Mouse (Mus musculus) heart, embryonic 11.5 days (tissue): Measurements from ENCODE around the gene Ramp1. TPM values are rescaled to one million over a fixed set of nuclear protein-coding genes. Genes with fewer than 3 reads are reported as not detected.
A peak's percentile ranks its signal among the peaks of the same experiment; 100 is the strongest.

Source experiments
- ATAC-seq: fragments of 200-750 bp; cut with Nextera tagmentation; replicated peaks from 2 replicates; pipeline ENCODE4 v1.8.0; 2017; ENCODE audit warnings: moderate library complexity; ENCODE audit not compliant: insufficient number of reproducible peaks, low FRiP score, low TSS enrichment
- H3K27ac ChIP-seq: fragments of 300-500 bp; sonication (generic); 2 replicates; pipeline ENCODE4 v1.5.1; 2014; ENCODE audit warnings: mild to moderate bottlenecking, low read depth, low read length
- H3K27me3 ChIP-seq: fragments of 300-500 bp; sonication (generic); 2 replicates; pipeline ENCODE4 v1.6.1; 2014; ENCODE audit warnings: mild to moderate bottlenecking, low read length, mixed read lengths; ENCODE audit not compliant: control insufficient read depth, insufficient read depth
- H3K36me3 ChIP-seq: fragments of 300-500 bp; sonication (generic); 2 replicates; pipeline ENCODE4 v1.6.1; 2014; ENCODE audit warnings: mild to moderate bottlenecking, low read length, moderate library complexity, mixed read lengths; ENCODE audit not compliant: control insufficient read depth, insufficient read depth
- H3K4me1 ChIP-seq: fragments of 300-500 bp; sonication (generic); 2 replicates; pipeline ENCODE4 v1.6.1; 2014; ENCODE audit warnings: low read length; ENCODE audit not compliant: control insufficient read depth, insufficient read depth
- H3K4me2 ChIP-seq: fragments of 300-500 bp; sonication (generic); 2 replicates; pipeline ENCODE4 v1.6.1; 2014; ENCODE audit warnings: mild to moderate bottlenecking, moderate library complexity
- H3K4me3 ChIP-seq: fragments of 300-500 bp; sonication (generic); 2 replicates; pipeline ENCODE4 v1.5.1; 2014; ENCODE audit warnings: low read depth, low read length
- H3K9ac ChIP-seq: fragments of 300-500 bp; sonication (generic); 2 replicates; pipeline ENCODE4 v1.6.1; 2014; ENCODE audit warnings: mild to moderate bottlenecking, low read depth, low read length, moderate library complexity
- H3K9me3 ChIP-seq: fragments of 300-500 bp; sonication (generic); replicated peaks from 2 replicates; pipeline ENCODE4 v1.6.1; 2016; ENCODE audit warnings: low read length; ENCODE audit not compliant: control insufficient read depth
- WGBS: fragments of 180-500 bp; shearing (Covaris S2); extraction: QIAGEN DNeasy Blood & Tissue Kit; methylation state at CpG from one replicate; pipeline ENCODE4 v1.1.7; 2014; ENCODE audit not compliant: insufficient replicate concordance; 5-methylcytosine and 5-hydroxymethylcytosine counted together
- polyA plus RNA-seq: library from polyadenylated mRNA; unstranded; fragments of >200 nt; fragmentation: Nextera tagmentation; extraction: Ambion mirVana; gene quantifications from 2 replicates; pipeline ENCODE4 v1.2.1, GENCODE M21; 2014

Gene Ramp1
- polyA plus RNA-seq, 1 experiment from 2014 or later: 23.5 TPM

- Histone ChIP-seq H3K27me3 (no peaks in the 10 kb centered on the region), H3K36me3 (no peaks in the 10 kb centered on the region), H3K4me3 (no peak overlapping the region), H3K9ac (no peak overlapping the region), H3K9me3 (no peaks in the 10 kb centered on the region), H3K27ac (peak overlapping the region; percentile 94), H3K4me2 (no peak overlapping the region), H3K4me1 (peaks cover 44% of the 10 kb centered on the region)
- no peak for ATAC-seq
- 23% methylated on average over 1 of the region's 1 CpGs for WGBS
These were observed 36.4 kb downstream of the Ramp1 start for GRCm38 (mm10) chr1:91215981-91216380.

- no peak overlapping the region for H3K9ac ChIP-seq
- 34% methylated on average over 10 of the region's 10 CpGs for WGBS
- no peaks in the 10 kb centered on the region for H3K9me3 ChIP-seq
- no peaks in the 10 kb centered on the region for H3K27me3 ChIP-seq
- H3K27ac ChIP-seq: peak overlapping the region; percentile 94
- no peak for ATAC-seq
- H3K4me3 ChIP-seq: no peak overlapping the region
- no peaks in the 10 kb centered on the region for H3K36me3 ChIP-seq
- peak overlapping the region; percentile 22 for H3K4me2 ChIP-seq
- peaks cover 39% of the 10 kb centered on the region for H3K4me1 ChIP-seq
These were observed 37.1 kb downstream of the Ramp1 start for GRCm38 (mm10) chr1:91216504-91217267.

- no peak for ATAC-seq
- Histone ChIP-seq H3K9ac (no peak overlapping the region), H3K9me3 (no peaks in the 10 kb centered on the region), H3K27me3 (no peaks in the 10 kb centered on the region), H3K27ac (no peak overlapping the region), H3K36me3 (no peaks in the 10 kb centered on the region), H3K4me1 (peaks cover 29% of the 10 kb centered on the region), H3K4me2 (no peak overlapping the region), H3K4me3 (no peak overlapping the region)
- WGBS: 73% methylated on average over 7 of the region's 7 CpGs
These were observed 40.2 kb downstream of the Ramp1 start for GRCm38 (mm10) chr1:91219641-91220321.

- WGBS: 74% methylated on average over 3 of the region's 3 CpGs
- no peaks in the 10 kb centered on the region for H3K27me3 ChIP-seq
- no peak for ATAC-seq
These were observed 40.7 kb downstream of the Ramp1 start for GRCm38 (mm10) chr1:91220322-91220672.

GRCm38 (mm10) chr1:91226562-91226961 lies 46.9 kb downstream of the Ramp1 start:
- H3K27ac ChIP-seq: no peak overlapping the region
- no peak for ATAC-seq
- no peak overlapping the region for H3K9ac ChIP-seq
- H3K27me3 ChIP-seq: no peaks in the 10 kb centered on the region
- no peak overlapping the region for H3K4me2 ChIP-seq
- H3K4me3 ChIP-seq: no peak overlapping the region
- no peaks in the 10 kb centered on the region for H3K36me3 ChIP-seq
- H3K9me3 ChIP-seq: no peaks in the 10 kb centered on the region
- peaks cover 8% of the 10 kb centered on the region for H3K4me1 ChIP-seq
- WGBS: 74% methylated on average over 4 of the region's 4 CpGs

More at GRCm38 (mm10) chr1:91220322-91220672, 40.7 kb downstream of the Ramp1 start:
- H3K27ac ChIP-seq: no peak overlapping the region
- H3K9ac ChIP-seq: no peak overlapping the region
- no peaks in the 10 kb centered on the region for H3K9me3 ChIP-seq
- H3K36me3 ChIP-seq: no peaks in the 10 kb centered on the region
- H3K4me1 ChIP-seq: peaks cover 24% of the 10 kb centered on the region
- H3K4me2 ChIP-seq: no peak overlapping the region
- H3K4me3 ChIP-seq: no peak overlapping the region

- 0 out of 2 replicates have a peak overlapping the region, but pooled peaks have one; percentile 39 for H3K9ac ChIP-seq
- no peak overlapping the region for H3K4me2 ChIP-seq
- H3K4me1 ChIP-seq: peaks cover 8% of the 10 kb centered on the region
- H3K27ac ChIP-seq: peak overlapping the region; percentile 59
- H3K9me3 ChIP-seq: no peaks in the 10 kb centered on the region
- no peaks in the 10 kb centered on the region for H3K36me3 ChIP-seq
- 42% methylated on average over 15 of the region's 15 CpGs for WGBS
- H3K4me3 ChIP-seq: no peak overlapping the region
- no peak for ATAC-seq
- no peaks in the 10 kb centered on the region for H3K27me3 ChIP-seq
These were observed 47.9 kb downstream of the Ramp1 start for GRCm38 (mm10) chr1:91227381-91228054.

GRCm38 (mm10) chr1:91231142-91231541 lies 51.5 kb downstream of the Ramp1 start:
- WGBS: 74% methylated on average over 6 of the region's 6 CpGs

GRCm38 (mm10) chr1:91231896-91232295 lies 52.3 kb downstream of the Ramp1 start:
- Histone ChIP-seq H3K27ac (no peak overlapping the region), H3K9me3 (no peaks in the 10 kb centered on the region), H3K4me1 (peaks cover 8% of the 10 kb centered on the region), H3K4me2 (no peak overlapping the region), H3K36me3 (no peaks in the 10 kb centered on the region), H3K4me3 (no peak overlapping the region), H3K27me3 (no peaks in the 10 kb centered on the region), H3K9ac (no peak overlapping the region)
- ATAC-seq: no peak
- 50% methylated on average over 5 of the region's 5 CpGs for WGBS

More at GRCm38 (mm10) chr1:91231142-91231541, 51.5 kb downstream of the Ramp1 start:
- Histone ChIP-seq H3K9ac (no peak overlapping the region), H3K27me3 (no peaks in the 10 kb centered on the region), H3K9me3 (no peaks in the 10 kb centered on the region), H3K4me3 (no peak overlapping the region), H3K4me1 (peaks cover 8% of the 10 kb centered on the region), H3K36me3 (no peaks in the 10 kb centered on the region), H3K27ac (no peak overlapping the region), H3K4me2 (no peak overlapping the region)
- ATAC-seq: no peak
